In genomic region chr14:40964214-40964610, GRCm38 (mm10) we compare ENCODE assay signal across 9 mouse cellular contexts. TPM values are rescaled to one million over a fixed set of nuclear protein-coding genes. Genes with fewer than 3 reads are reported as not detected.
DNase-seq lines count a peak whose midpoint lies in the region; ATAC-seq and TF ChIP-seq lines count a peak whose summit lies in the region.
"Had no signal": no experiment of that assay in that cellular context is flagged by ENCODE, and none has a peak within 500 bp of the region (broad histone marks: within the 10 kb centered on the region; RNA-seq: fewer than 3 reads in every experiment).

No protein-coding gene starts in this region.

- no peaks in the 10 kb centered on the region for H3K9me3 ChIP-seq in kidney, embryonic 14.5 days (ENCODE audit: control insufficient read depth, low read length)
- no peaks in the 10 kb centered on the region for H3K9me3 ChIP-seq in liver, embryonic 12.5 days (replicated peaks)
- no peaks in the 10 kb centered on the region for H3K9me3 ChIP-seq in stomach, postnatal 0 days (ENCODE audit: control insufficient read depth, low read length)

- TF ChIP-seq CTCF in stomach, postnatal 0 days (IDR thresholded peaks at IDR 0.05; ENCODE audit: low read depth): no peak

- H3K9ac ChIP-seq in kidney, embryonic 14.5 days (ENCODE audit: low read depth, low read length): no peak overlapping the region
- H3K9ac ChIP-seq in liver, embryonic 12.5 days: 0 out of 2 replicates have a peak overlapping the region, but pooled peaks have one; percentile 69
- no peak overlapping the region for H3K9ac ChIP-seq in stomach, postnatal 0 days (ENCODE audit: low read length)

- WGBS in kidney, embryonic 14.5 days: 91% methylated on average over 3 of the region's 3 CpGs
- WGBS in liver, embryonic 12.5 days (ENCODE audit: insufficient replicate concordance): 91% methylated on average over 3 of the region's 3 CpGs
- 89% methylated on average over 3 of the region's 3 CpGs for WGBS in stomach, postnatal 0 days

- ATAC-seq in kidney, embryonic 14.5 days (ENCODE audit: low FRiP score, low TSS enrichment): no peak
- ATAC-seq in liver, embryonic 12.5 days: no peak
- ATAC-seq in stomach, postnatal 0 days (ENCODE audit: low FRiP score, low TSS enrichment): no peak

- no peak overlapping the region for H3K27ac ChIP-seq in kidney, embryonic 14.5 days (ENCODE audit: low read depth, low read length)
- peak overlapping the region; percentile 58 for H3K27ac ChIP-seq in liver, embryonic 12.5 days
- no peak overlapping the region for H3K27ac ChIP-seq in stomach, postnatal 0 days (replicated peaks)

- H3K4me2 ChIP-seq in kidney, embryonic 14.5 days (replicated peaks; ENCODE audit: low read depth, low read length): peak overlapping the region; percentile 88
- H3K4me2 ChIP-seq in liver, embryonic 12.5 days: peak overlapping the region; percentile 95
- H3K4me2 ChIP-seq in stomach, postnatal 0 days (replicated peaks; ENCODE audit: low read depth): peak overlapping the region; percentile 87; the same call in 1 of the 2 replicates

- no peaks in the 10 kb centered on the region for H3K36me3 ChIP-seq in kidney, embryonic 14.5 days (ENCODE audit: control insufficient read depth, insufficient read depth, low read length)
- no peaks in the 10 kb centered on the region for H3K36me3 ChIP-seq in liver, embryonic 12.5 days
- no peaks in the 10 kb centered on the region for H3K36me3 ChIP-seq in stomach, postnatal 0 days (ENCODE audit: control insufficient read depth, insufficient read depth, low read length)

- no peak for TF ChIP-seq EP300 in stomach, postnatal 0 days (optimal IDR thresholded peaks at IDR 0.05)

- peaks cover 49% of the 10 kb centered on the region for H3K4me1 ChIP-seq in kidney, embryonic 14.5 days (ENCODE audit: control insufficient read depth, insufficient read depth, low read length)
- peaks cover 77% of the 10 kb centered on the region for H3K4me1 ChIP-seq in liver, embryonic 12.5 days
- peaks cover 13% of the 10 kb centered on the region for H3K4me1 ChIP-seq in stomach, postnatal 0 days (replicated peaks; ENCODE audit: control insufficient read depth, insufficient read depth)

- no peaks in the 10 kb centered on the region for H3K27me3 ChIP-seq in kidney, embryonic 14.5 days (ENCODE audit: control insufficient read depth, insufficient read depth, low read length)
- no peaks in the 10 kb centered on the region for H3K27me3 ChIP-seq in liver, embryonic 12.5 days (replicated peaks)
- H3K27me3 ChIP-seq in stomach, postnatal 0 days (ENCODE audit: control insufficient read depth, insufficient read depth, low read length): no peaks in the 10 kb centered on the region

- DNase-seq in kidney, adult 8-10 months: no peak
- peak; percentile 16 for DNase-seq in thymus, postnatal 14 days
- no peak for DNase-seq in thymus, postnatal 36 days
- peak; percentile 10 for DNase-seq in stomach, postnatal 0 days (ENCODE audit: low spot score)
- DNase-seq in gastrocnemius, adult 8-10 months (ENCODE audit: low spot score in 2 of 2): no peak
- DNase-seq in adrenal gland, adult (ENCODE audit: inconsistent age in 2 of 2, low spot score in 1 of 2): no peak
- DNase-seq: lung, postnatal 36 days had no signal

- H3K4me3 ChIP-seq in kidney, embryonic 14.5 days (ENCODE audit: low read length): peak overlapping the region; percentile 90; the same call in 1 of the 2 replicates
- H3K4me3 ChIP-seq in liver, embryonic 12.5 days: peak overlapping the region; percentile 88; the same call in 1 of the 2 replicates
- H3K4me3 ChIP-seq in stomach, postnatal 0 days (ENCODE audit: low read depth, low read length): no peak overlapping the region

RNA-seq across cellular contexts. Expression of gene Tspan14, which starts 2.4 kb away (rescaled TPM):
- polyA plus RNA-seq in kidney, embryonic 14.5 days (2014; fragmentation: Nextera tagmentation; extraction: Ambion mirVana): 67.4 and 118 TPM in 2 replicates
- 44.5 and 44.6 TPM in 2 replicates for polyA plus RNA-seq in liver, embryonic 12.5 days (2016; fragmentation: Nextera tagmentation; extraction: Ambion mirVana)
- 38.1 and 38.8 TPM in 2 replicates for polyA plus RNA-seq in stomach, postnatal 0 days (2015; fragmentation: Nextera tagmentation; extraction: Ambion mirVana)
- 10 to 100 TPM in 2 of 4 experiments, 1 to 10 TPM in 2; 8.9 to 11.6 (median 10.3) TPM for total RNA-seq in gastrocnemius, adult 8-10 months (2022)

RNA-seq across cellular contexts. Expression of gene Fam213a, which starts 49.4 kb away (rescaled TPM):
- polyA plus RNA-seq in kidney, embryonic 14.5 days (2014; fragmentation: Nextera tagmentation; extraction: Ambion mirVana): 108 and 112 TPM in 2 replicates
- 77.7 and 79.0 TPM in 2 replicates for polyA plus RNA-seq in liver, embryonic 12.5 days (2016; fragmentation: Nextera tagmentation; extraction: Ambion mirVana)
- polyA plus RNA-seq in stomach, postnatal 0 days (2015; fragmentation: Nextera tagmentation; extraction: Ambion mirVana): 32.4 and 34.5 TPM in 2 replicates
- 10 to 100 TPM; 25.1 to 33.3 (median 30.0) TPM for total RNA-seq in gastrocnemius, adult 8-10 months (2022)

Comparison
In these comparisons a context has a peak if more than half of its experiments do, and no peak if none do; other contexts are left out.
1. DNase-seq: peak in thymus, postnatal 14 days (single experiment) and stomach, postnatal 0 days (single experiment); none in kidney, adult 8-10 months (0 of 2), thymus, postnatal 36 days (0 of 2), gastrocnemius, adult 8-10 months (0 of 2) and adrenal gland, adult (0 of 2).
2. Peak in every context shown above with its lines, with median percentiles within 50 percentile points of each other: H3K4me2 ChIP-seq.